In the genomic region with DNA sequence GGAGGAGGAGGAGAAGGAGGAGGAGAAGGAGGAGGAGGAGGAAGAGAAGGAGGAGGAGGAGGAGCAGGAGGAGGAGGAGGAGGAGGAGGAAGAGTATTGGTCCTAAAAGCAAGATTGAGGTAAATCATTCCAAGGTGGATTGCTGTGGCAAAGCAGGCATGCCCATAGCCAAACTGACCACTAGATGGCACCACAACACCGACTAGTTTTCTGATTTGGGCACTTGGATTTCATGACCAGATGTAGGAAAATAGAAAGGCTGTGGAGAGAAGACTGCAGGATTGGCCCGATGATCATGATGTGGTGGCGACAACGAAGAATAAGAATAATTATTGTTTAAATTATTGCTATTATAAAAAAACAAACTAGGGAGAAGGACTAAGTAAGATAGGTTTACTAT, we compare ENCODE assay signal across 8 mouse cellular contexts.
DNase-seq lines count a peak whose midpoint lies in the region; ATAC-seq and TF ChIP-seq lines count a peak whose summit lies in the region.

No protein-coding gene starts in this region.

- no peak overlapping the region for H3K4me2 ChIP-seq in heart, embryonic 12.5 days
- H3K4me2 ChIP-seq in midbrain, embryonic 16.5 days (ENCODE audit: low read length), result no peak overlapping the region

- H3K36me3 ChIP-seq in heart, adult 2 months (ENCODE audit: control insufficient read depth, insufficient read depth, low read length), result no peaks in the 10 kb centered on the region
- no peaks in the 10 kb centered on the region for H3K36me3 ChIP-seq in heart, embryonic 12.5 days
- no peaks in the 10 kb centered on the region for H3K36me3 ChIP-seq in kidney, adult 2 months (ENCODE audit: control insufficient read depth, insufficient read depth, low read length)
- no peaks in the 10 kb centered on the region for H3K36me3 ChIP-seq in midbrain, embryonic 16.5 days (ENCODE audit: control insufficient read depth, insufficient read depth, low read length)

- no peaks in the 10 kb centered on the region for H3K79me2 ChIP-seq in heart, adult 2 months (replicated peaks; ENCODE audit: control insufficient read depth, insufficient read depth, low read length)

- peak; percentile 74 to 84 for DNase-seq in heart, adult 2 months
- peak; percentile 77 to 88 for DNase-seq in cerebellum, postnatal 36 days
- DNase-seq in gastrocnemius, postnatal 14 days, result peak; percentile 73
- peak; percentile 76 for DNase-seq in kidney, adult 2 months
- DNase-seq in left cerebral cortex, postnatal 36 days (ENCODE audit: low spot score in 2 of 2), result peak; percentile 74 to 83
- DNase-seq in spleen, postnatal 10 days (ENCODE audit: low spot score in 2 of 2), result peak; percentile 54 to 80

- H3K9ac ChIP-seq in heart, adult 2 months (ENCODE audit: low read depth, low read length), result no peak overlapping the region
- H3K9ac ChIP-seq in heart, embryonic 12.5 days, result no peak overlapping the region
- H3K9ac ChIP-seq in midbrain, embryonic 16.5 days (ENCODE audit: low read depth, low read length), result no peak overlapping the region

- 10% methylated on average over 4 of the region's 4 CpGs for WGBS in heart, adult 2 months
- WGBS in heart, embryonic 12.5 days, result 24% methylated on average over 4 of the region's 4 CpGs
- 15% methylated on average over 4 of the region's 4 CpGs for WGBS in kidney, adult 2 months
- WGBS in midbrain, embryonic 16.5 days, result 9% methylated on average over 4 of the region's 4 CpGs

- H3K9me3 ChIP-seq in heart, embryonic 12.5 days (replicated peaks), result no peaks in the 10 kb centered on the region
- H3K9me3 ChIP-seq in midbrain, embryonic 16.5 days (replicated peaks; ENCODE audit: control insufficient read depth, low read length, poor library complexity, severe bottlenecking), result no peaks in the 10 kb centered on the region

- H3K27ac ChIP-seq in heart, adult 2 months, result no peak overlapping the region
- H3K27ac ChIP-seq in heart, embryonic 12.5 days (ENCODE audit: poor library complexity, severe bottlenecking), result no peak overlapping the region
- H3K27ac ChIP-seq in kidney, adult 2 months (ENCODE audit: insufficient read depth, low read depth, low read length), result no peak overlapping the region
- no peak overlapping the region for H3K27ac ChIP-seq in midbrain, embryonic 16.5 days (ENCODE audit: low read length)

- no peak for TF ChIP-seq POLR2A in heart, adult 2 months (IDR thresholded peaks at IDR 0.05; ENCODE audit: insufficient read depth, low read depth, low read length)
- TF ChIP-seq POLR2A in kidney, adult 2 months (IDR thresholded peaks at IDR 0.05; ENCODE audit: low read depth, low read length), result no peak

- intact Hi-C loops in heart, adult 2 months (cut with DNase I), result loop anchor here (1.0 to 2.0 kb wide), 3 partner anchors 156 to 376 kb away; no protein-coding TSS in a partner anchor
- intact Hi-C loops in gastrocnemius, postnatal 14 days (cut with DNase I; ENCODE audit: low total_unique reads), result loop anchor here (10.0 kb wide), 2 partner anchors 320 to 380 kb away; partner anchors contain the start of genes Armc10 and Fbxl13
- intact Hi-C loops in left cerebral cortex, postnatal 36 days (cut with DNase I), result loop anchor here (2.0 to 10.0 kb wide), 2 partner anchors 154 to 460 kb away; no protein-coding TSS in a partner anchor

- peaks cover 6% of the 10 kb centered on the region for H3K4me1 ChIP-seq in heart, adult 2 months (ENCODE audit: control insufficient read depth, insufficient read depth, low read length)
- 0 out of 2 replicates have a peak, but pooled peaks cover 6% of the 10 kb centered on the region for H3K4me1 ChIP-seq in heart, embryonic 12.5 days (replicated peaks)
- H3K4me1 ChIP-seq in kidney, adult 2 months (ENCODE audit: control insufficient read depth, insufficient read depth, low read length), result no peaks in the 10 kb centered on the region
- H3K4me1 ChIP-seq in midbrain, embryonic 16.5 days (ENCODE audit: control insufficient read depth, insufficient read depth, low read length), result peaks cover 4% of the 10 kb centered on the region; the same call in 1 of the 2 replicates

- no peaks in the 10 kb centered on the region for H3K27me3 ChIP-seq in heart, adult 2 months (ENCODE audit: control insufficient read depth, insufficient read depth, low read length)
- no peaks in the 10 kb centered on the region for H3K27me3 ChIP-seq in heart, embryonic 12.5 days (replicated peaks)
- no peaks in the 10 kb centered on the region for H3K27me3 ChIP-seq in kidney, adult 2 months (replicated peaks; ENCODE audit: control insufficient read depth, insufficient read depth, low read length)
- H3K27me3 ChIP-seq in midbrain, embryonic 16.5 days (ENCODE audit: control insufficient read depth, insufficient read depth, low read depth, low read length), result no peaks in the 10 kb centered on the region

- TF ChIP-seq EP300 in heart, adult 2 months (IDR thresholded peaks at IDR 0.05; ENCODE audit: insufficient read depth, low read depth, low read length), result peak; percentile 88

- H3K4me3 ChIP-seq in heart, adult 2 months, result no peak overlapping the region
- no peak overlapping the region for H3K4me3 ChIP-seq in heart, embryonic 12.5 days
- H3K4me3 ChIP-seq in kidney, adult 2 months (ENCODE audit: insufficient read depth, low read depth, low read length), result no peak overlapping the region
- no peak overlapping the region for H3K4me3 ChIP-seq in midbrain, embryonic 16.5 days (ENCODE audit: low read depth, low read length)

- ATAC-seq in heart, embryonic 12.5 days (ENCODE audit: insufficient number of reproducible peaks, low FRiP score), result no peak
- peak; percentile 73 for ATAC-seq in midbrain, embryonic 16.5 days

- peak; percentile 81 for TF ChIP-seq CTCF in heart, adult 2 months (IDR thresholded peaks at IDR 0.05)
- TF ChIP-seq CTCF in kidney, adult 2 months (conservative IDR thresholded peaks at IDR 0.05; ENCODE audit: insufficient read depth, insufficient read length, low read depth, low read length), result peak; percentile 89
